Mouse (Mus musculus): ENCODE results near the gene Fam171a2.
"Not testable (repeated sequence)": the region's sequence is repeated elsewhere in the genome, so short reads cannot be mapped to it uniquely, and the experiment has no call there.

Fam171a2 gene

GRCm38 (mm10) chr11:102433866-102434265 lies 13.6 kb downstream of the Fam171a2 start:
- DNase-seq, result no peak

GRCm38 (mm10) chr11:102432896-102433295 lies 14.6 kb downstream of the Fam171a2 start:
- no peak for DNase-seq

- peak; percentile 69 to 70 for DNase-seq
Observed at GRCm38 (mm10) chr11:102432115-102432843, 15.2 kb downstream of the Fam171a2 start.

- no peak for DNase-seq
Observed at GRCm38 (mm10) chr11:102431728-102432114, 15.8 kb downstream of the Fam171a2 start.

- DNase-seq, result peak; percentile 66 to 82
Observed at GRCm38 (mm10) chr11:102431018-102431645, 16.4 kb downstream of the Fam171a2 start.

- DNase-seq, result peak; percentile 63 to 71
Observed at GRCm38 (mm10) chr11:102430121-102431017, 17.1 kb downstream of the Fam171a2 start, which contains the start of gene Grn. Grn (plus strand) TSS chr11:102430315.

GRCm38 (mm10) chr11:102429551-102429950 lies 17.9 kb downstream of the Fam171a2 start:
- no peak for DNase-seq

- DNase-seq, result no peak
Observed at GRCm38 (mm10) chr11:102428981-102429540, 18.4 kb downstream of the Fam171a2 start.

- no peak for DNase-seq
Observed at GRCm38 (mm10) chr11:102425555-102426316, 21.7 kb downstream of the Fam171a2 start.

- DNase-seq, result no peak
Observed at GRCm38 (mm10) chr11:102424666-102425065, 22.8 kb downstream of the Fam171a2 start.

- no peak for DNase-seq
Observed at GRCm38 (mm10) chr11:102421559-102421958, 25.9 kb downstream of the Fam171a2 start.

- no peak for DNase-seq
Observed at GRCm38 (mm10) chr11:102418887-102419286, 28.6 kb downstream of the Fam171a2 start.

- DNase-seq, result no peak
Observed at GRCm38 (mm10) chr11:102417160-102417559, 30.3 kb downstream of the Fam171a2 start.

GRCm38 (mm10) chr11:102415034-102415802 lies 32.3 kb downstream of the Fam171a2 start:
- no peak for DNase-seq

GRCm38 (mm10) chr11:102413059-102413458 lies 34.4 kb downstream of the Fam171a2 start:
- DNase-seq, result no peak

GRCm38 (mm10) chr11:102411704-102412103 lies 35.8 kb downstream of the Fam171a2 start:
- DNase-seq, result peak; percentile 68 to 89

- DNase-seq, result no peak
Observed at GRCm38 (mm10) chr11:102411061-102411460, 36.4 kb downstream of the Fam171a2 start.

- DNase-seq, result not testable (repeated sequence)
Observed at GRCm38 (mm10) chr11:102410345-102410744, 37.1 kb downstream of the Fam171a2 start.

- DNase-seq, result no peak
Observed at GRCm38 (mm10) chr11:102409795-102410330, 37.6 kb downstream of the Fam171a2 start.

- DNase-seq, result no peak
Observed at GRCm38 (mm10) chr11:102408888-102409794, 38.3 kb downstream of the Fam171a2 start.
